Mouse (Mus musculus) intestine, embryonic 15.5 days (tissue): ENCODE measurements around the gene Ccdc183. TPM values are rescaled to one million over a fixed set of nuclear protein-coding genes. Genes with fewer than 3 reads are reported as not detected.
A peak's percentile ranks its signal among the peaks of the same experiment; 100 is the strongest.

ENCODE experiments used
- ATAC-seq: fragments of 200-750 bp; cut with Nextera tagmentation; 2 replicates; pipeline ENCODE4 v1.8.0; 2017; ENCODE audit warnings: moderate TSS enrichment, moderate library complexity
- H3K27ac ChIP-seq: fragments of 300-500 bp; sonication (generic); 2 replicates; pipeline ENCODE4 v1.5.1; 2015; ENCODE audit warnings: mild to moderate bottlenecking, inconsistent platforms
- H3K27me3 ChIP-seq: fragments of 300-500 bp; sonication (generic); replicated peaks from 2 replicates; pipeline ENCODE4 v1.6.1; 2015; ENCODE audit warnings: inconsistent platforms
- H3K36me3 ChIP-seq: fragments of 300-500 bp; sonication (generic); 2 replicates; pipeline ENCODE4 v1.6.1; 2015; ENCODE audit warnings: inconsistent platforms
- H3K4me1 ChIP-seq: fragments of 300-500 bp; sonication (generic); replicated peaks from 2 replicates; pipeline ENCODE4 v1.6.1; 2015; ENCODE audit warnings: inconsistent platforms
- H3K4me2 ChIP-seq: fragments of 300-500 bp; sonication (generic); replicated peaks from 2 replicates; pipeline ENCODE4 v1.6.1; 2015; ENCODE audit warnings: mild to moderate bottlenecking, inconsistent platforms
- H3K4me3 ChIP-seq: fragments of 300-500 bp; sonication (generic); replicated peaks from 2 replicates; pipeline ENCODE4 v1.5.1; 2015; ENCODE audit warnings: inconsistent platforms
- H3K9ac ChIP-seq: fragments of 300-500 bp; sonication (generic); 2 replicates; pipeline ENCODE4 v1.6.1; 2015; ENCODE audit warnings: inconsistent platforms
- H3K9me3 ChIP-seq: fragments of 300-500 bp; sonication (generic); 2 replicates; pipeline ENCODE4 v1.6.1; 2016; ENCODE audit warnings: inconsistent platforms
- WGBS: fragments of 180-500 bp; shearing (Covaris S2); methylation state at CpG from one replicate; pipeline ENCODE4 v1.1.7; 2015; 5-methylcytosine and 5-hydroxymethylcytosine counted together
- polyA plus RNA-seq: library from polyadenylated mRNA; unstranded; fragments of >200 nt; fragmentation: Nextera tagmentation; extraction: Ambion mirVana; gene quantifications from 2 replicates; pipeline ENCODE4 v1.2.1, GENCODE M21; 2015

The Ccdc183 gene
- polyA plus RNA-seq, 1 experiment from 2014 or later, result 0.13 TPM

GRCm38 (mm10) chr2:25633616-25634015 lies 16.1 kb upstream of the Ccdc183 start:
- Histone ChIP-seq H3K4me2 (no peak overlapping the region), H3K36me3 (no peaks in the 10 kb centered on the region), H3K27ac (no peak overlapping the region), H3K4me3 (no peak overlapping the region), H3K4me1 (no peaks in the 10 kb centered on the region), H3K9me3 (no peaks in the 10 kb centered on the region), H3K27me3 (no peaks in the 10 kb centered on the region), H3K9ac (no peak overlapping the region)
- WGBS, result 75% methylated on average over 3 of the region's 3 CpGs
- no peak for ATAC-seq

GRCm38 (mm10) chr2:25628738-25629137 lies 11.3 kb upstream of the Ccdc183 start:
- H3K9ac ChIP-seq, result no peak overlapping the region
- no peaks in the 10 kb centered on the region for H3K27me3 ChIP-seq
- 48% methylated on average over 4 of the region's 4 CpGs for WGBS
- H3K27ac ChIP-seq, result no peak overlapping the region
- no peaks in the 10 kb centered on the region for H3K36me3 ChIP-seq
- H3K4me3 ChIP-seq, result no peak overlapping the region
- ATAC-seq, result no peak
- H3K4me2 ChIP-seq, result no peak overlapping the region
- H3K9me3 ChIP-seq, result no peaks in the 10 kb centered on the region
- no peaks in the 10 kb centered on the region for H3K4me1 ChIP-seq

GRCm38 (mm10) chr2:25627811-25628210 lies 10.3 kb upstream of the Ccdc183 start, which contains the start of gene Fcna:
TSS of gene Fcna (minus strand) at chr2:25628030.
- no peak for ATAC-seq
- H3K27me3 ChIP-seq, result no peaks in the 10 kb centered on the region
- H3K9me3 ChIP-seq, result no peaks in the 10 kb centered on the region
- H3K9ac ChIP-seq, result no peak within 1 kb of the TSS
- no peak within 1 kb of the TSS for H3K4me3 ChIP-seq
- H3K27ac ChIP-seq, result no peak within 1 kb of the TSS
- WGBS, result 71% methylated on average over 6 of the region's 6 CpGs
- H3K4me2 ChIP-seq, result no peak within 1 kb of the TSS
- no peaks in the 10 kb centered on the region for H3K36me3 ChIP-seq
- no peaks in the 10 kb centered on the region for H3K4me1 ChIP-seq

- no peak overlapping the region for H3K27ac ChIP-seq
- no peak overlapping the region for H3K4me3 ChIP-seq
- H3K9ac ChIP-seq, result no peak overlapping the region
- 57% methylated on average over 5 of the region's 5 CpGs for WGBS
- 0 out of 2 replicates have a peak, but pooled peaks cover 4% of the 10 kb centered on the region for H3K4me1 ChIP-seq
- no peak for ATAC-seq
- no peaks in the 10 kb centered on the region for H3K36me3 ChIP-seq
- H3K4me2 ChIP-seq, result no peak overlapping the region
- H3K27me3 ChIP-seq, result no peaks in the 10 kb centered on the region
- no peaks in the 10 kb centered on the region for H3K9me3 ChIP-seq
Measured at GRCm38 (mm10) chr2:25625986-25626385, 8.5 kb upstream of the Ccdc183 start.

GRCm38 (mm10) chr2:25621229-25622200 lies 4.0 kb upstream of the Ccdc183 start, which contains the start of gene Tmem141:
TSS of gene Tmem141 (minus strand) at chr2:25622005.
- H3K9me3 ChIP-seq, result no peaks in the 10 kb centered on the region
- 5% methylated on average over 34 of the region's 34 CpGs for WGBS
- peaks cover 7% of the 10 kb centered on the region; the same call in 1 of the 2 replicates for H3K4me1 ChIP-seq
- peak within 1 kb of the TSS; percentile 61 for H3K27ac ChIP-seq
- peak within 1 kb of the TSS; percentile 86 for H3K4me2 ChIP-seq
- H3K9ac ChIP-seq, result peak within 1 kb of the TSS; percentile 56
- no peaks in the 10 kb centered on the region for H3K36me3 ChIP-seq
- peaks cover 21% of the 10 kb centered on the region for H3K27me3 ChIP-seq
- ATAC-seq, result peak; percentile 94
- peak within 1 kb of the TSS; percentile 53 for H3K4me3 ChIP-seq

- no peaks in the 10 kb centered on the region for H3K36me3 ChIP-seq
- H3K4me2 ChIP-seq, result peak overlapping the region; percentile 86
- H3K27ac ChIP-seq, result no peak overlapping the region
- WGBS, result 84% methylated on average over 4 of the region's 4 CpGs
- ATAC-seq, result no peak
- H3K9me3 ChIP-seq, result no peaks in the 10 kb centered on the region
- H3K4me1 ChIP-seq, result peaks cover 14% of the 10 kb centered on the region; the same call in 1 of the 2 replicates
- peaks cover 28% of the 10 kb centered on the region for H3K27me3 ChIP-seq
- no peak overlapping the region for H3K4me3 ChIP-seq
- H3K9ac ChIP-seq, result no peak overlapping the region
Measured at GRCm38 (mm10) chr2:25620852-25621228, 3.4 kb upstream of the Ccdc183 start.

GRCm38 (mm10) chr2:25620386-25620785 lies 2.9 kb upstream of the Ccdc183 start:
- Histone ChIP-seq H3K4me1 (peaks cover 14% of the 10 kb centered on the region; the same call in 1 of the 2 replicates), H3K9ac (no peak overlapping the region), H3K4me2 (no peak overlapping the region), H3K27ac (no peak overlapping the region), H3K9me3 (no peaks in the 10 kb centered on the region), H3K4me3 (no peak overlapping the region), H3K36me3 (no peaks in the 10 kb centered on the region), H3K27me3 (peaks cover 32% of the 10 kb centered on the region)
- no peak for ATAC-seq
- 83% methylated on average over 6 of the region's 6 CpGs for WGBS

- peaks cover 42% of the 10 kb centered on the region for H3K27me3 ChIP-seq
- H3K4me2 ChIP-seq, result peak overlapping the region; percentile 51
- WGBS, result 19% methylated on average over 22 of the region's 22 CpGs
- peak overlapping the region; percentile 39 for H3K9ac ChIP-seq
- ATAC-seq, result no peak
- no peak overlapping the region for H3K27ac ChIP-seq
- H3K9me3 ChIP-seq, result no peaks in the 10 kb centered on the region
- H3K36me3 ChIP-seq, result no peaks in the 10 kb centered on the region
- H3K4me3 ChIP-seq, result peak overlapping the region; percentile 3
- peaks cover 11% of the 10 kb centered on the region; the same call in 1 of the 2 replicates for H3K4me1 ChIP-seq
Measured at GRCm38 (mm10) chr2:25616398-25616797, 1.1 kb downstream of the Ccdc183 start.

GRCm38 (mm10) chr2:25608671-25609070 lies 8.8 kb downstream of the Ccdc183 start:
- Histone ChIP-seq H3K4me1 (peaks cover 13% of the 10 kb centered on the region; the same call in 1 of the 2 replicates), H3K27ac (peak overlapping the region; percentile 95), H3K27me3 (no peaks in the 10 kb centered on the region; the same call in 1 of the 2 replicates), H3K4me3 (peak overlapping the region; percentile 85), H3K9ac (0 out of 2 replicates have a peak overlapping the region, but pooled peaks have one; percentile 92), H3K36me3 (no peaks in the 10 kb centered on the region), H3K4me2 (peak overlapping the region; percentile 58), H3K9me3 (no peaks in the 10 kb centered on the region)
- ATAC-seq, result peak; percentile 32
- WGBS, result 60% methylated on average over 10 of the region's 10 CpGs

GRCm38 (mm10) chr2:25607761-25608622 lies 9.5 kb downstream of the Ccdc183 start, which contains the start of gene Rabl6:
TSS of gene Rabl6 (minus strand) at chr2:25608521.
- Histone ChIP-seq H3K4me2 (peak within 1 kb of the TSS; percentile 58), H3K4me3 (peak within 1 kb of the TSS; percentile 85), H3K27me3 (no peaks in the 10 kb centered on the region; the same call in 1 of the 2 replicates), H3K27ac (peak within 1 kb of the TSS; percentile 95), H3K4me1 (peaks cover 13% of the 10 kb centered on the region; the same call in 1 of the 2 replicates), H3K9me3 (no peaks in the 10 kb centered on the region), H3K9ac (peak within 1 kb of the TSS; percentile 92), H3K36me3 (peaks cover 4% of the 10 kb centered on the region; the same call in 1 of the 2 replicates)
- WGBS, result under 1% methylated on average over 80 of the region's 80 CpGs
- peak; percentile 93 for ATAC-seq

GRCm38 (mm10) chr2:25602526-25602925 lies 15.0 kb downstream of the Ccdc183 start:
- Histone ChIP-seq H3K4me3 (no peak overlapping the region), H3K27me3 (no peaks in the 10 kb centered on the region), H3K4me1 (0 out of 2 replicates have a peak, but pooled peaks cover 7% of the 10 kb centered on the region), H3K9me3 (no peaks in the 10 kb centered on the region), H3K4me2 (no peak overlapping the region), H3K36me3 (peaks cover 42% of the 10 kb centered on the region), H3K9ac (no peak overlapping the region), H3K27ac (no peak overlapping the region)
- WGBS, result 95% methylated on average over 5 of the region's 5 CpGs
- no peak for ATAC-seq
